Mouse (Mus musculus) fat pad, adult 2 months (tissue): ENCODE measurements around the gene Cyp2ab1.

ENCODE experiments used
- DNase-seq: peaks from one replicate; pipeline ENCODE4 v3.0.0-alpha.2; 2011; ENCODE audit warnings: low read depth, low spot score; ENCODE audit errors: extremely low read depth

Gene Cyp2ab1

DNA sequence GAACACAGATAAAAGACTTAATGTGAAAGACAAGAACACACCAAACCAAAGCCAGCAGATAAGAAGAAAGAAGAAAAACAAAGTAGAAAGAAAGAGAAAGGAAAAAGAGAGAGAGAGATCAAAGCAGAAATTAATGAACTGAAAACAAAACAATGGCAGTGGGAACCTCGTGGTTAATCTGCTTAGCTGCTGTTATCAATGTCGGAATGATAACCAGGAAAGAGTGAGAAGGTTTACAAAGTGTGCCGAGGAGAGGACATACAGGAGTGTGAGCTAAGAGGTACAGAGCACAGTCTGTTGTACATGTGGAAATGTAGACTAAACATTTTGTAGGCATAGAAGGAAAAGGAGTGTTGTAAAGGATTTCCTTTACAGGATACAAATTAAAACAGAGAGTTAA, 52.2 kb downstream of the Cyp2ab1 start:
- no peak for DNase-seq

- no peak for DNase-seq
These were observed 53.9 kb downstream of the Cyp2ab1 start for GRCm38 (mm10) chr16:20271339-20271738.

DNA sequence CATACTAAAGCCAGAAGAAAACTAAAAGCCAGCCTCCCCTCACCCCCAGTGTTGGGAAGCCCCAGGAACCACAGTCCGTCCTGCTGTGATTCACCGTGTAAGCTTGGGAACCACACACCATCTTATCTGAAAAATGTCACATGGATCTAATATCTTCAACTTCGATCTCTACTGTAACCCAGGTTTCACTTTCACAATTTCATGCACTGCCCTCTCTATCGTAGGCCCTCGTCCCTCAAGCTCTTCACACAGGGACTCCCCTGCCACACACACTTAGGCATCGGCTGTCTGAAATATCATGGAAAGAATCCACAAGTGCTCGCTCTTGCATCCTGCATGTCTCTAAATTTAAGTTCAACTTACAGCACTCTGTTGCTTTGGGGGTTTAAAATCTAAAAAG, 60.1 kb downstream of the Cyp2ab1 start:
- no peak for DNase-seq
